Mouse (Mus musculus): ENCODE measurements at regions not wholly inside any gene's neighbourhood (a gene's known extent, or its start where the extent isn't known, plus 50 kb on each side); places are given as distances from the start of the nearest gene placed in this dataset.

- no peak for DNase-seq (ENCODE audit: low spot score)
- H3K27me3 ChIP-seq (ENCODE audit: insufficient read depth, poor library complexity, severe bottlenecking), result no peaks in the 10 kb centered on the region
- H3K27ac ChIP-seq, result no peak overlapping the region
- 82% methylated on average over 12 of the region's 12 CpGs for WGBS
- no peaks in the 10 kb centered on the region for H3K36me3 ChIP-seq
- no peak overlapping the region for H3K4me3 ChIP-seq
- H3K9me3 ChIP-seq, result no peaks in the 10 kb centered on the region
- no peaks in the 10 kb centered on the region for H3K4me1 ChIP-seq (replicated peaks)
These were observed 129.5 kb upstream of the Satb1 start for GRCm38 (mm10) chr17:51962529-51963110.

GRCm38 (mm10) chr17:51961337-51961736, 128.2 kb upstream of the Satb1 start:
- H3K27ac ChIP-seq, result no peak overlapping the region
- no peaks in the 10 kb centered on the region for H3K4me1 ChIP-seq (replicated peaks)
- H3K36me3 ChIP-seq, result no peaks in the 10 kb centered on the region
- no peaks in the 10 kb centered on the region for H3K27me3 ChIP-seq (ENCODE audit: insufficient read depth, poor library complexity, severe bottlenecking)
- WGBS, result 90% methylated on average over 4 of the region's 4 CpGs
- no peaks in the 10 kb centered on the region for H3K9me3 ChIP-seq
- no peak overlapping the region for H3K4me3 ChIP-seq
- DNase-seq (ENCODE audit: low spot score), result no peak

- H3K27me3 ChIP-seq (ENCODE audit: insufficient read depth, poor library complexity, severe bottlenecking), result no peaks in the 10 kb centered on the region
- DNase-seq (ENCODE audit: low spot score), result no peak
- H3K36me3 ChIP-seq, result no peaks in the 10 kb centered on the region
- no peak overlapping the region for H3K27ac ChIP-seq
- no peak overlapping the region for H3K4me3 ChIP-seq
- 93% methylated on average over 13 of the region's 13 CpGs for WGBS
- no peaks in the 10 kb centered on the region for H3K4me1 ChIP-seq (replicated peaks)
- no peaks in the 10 kb centered on the region for H3K9me3 ChIP-seq
These were observed 123.2 kb upstream of the Satb1 start for GRCm38 (mm10) chr17:51956275-51956674.

GRCm38 (mm10) chr17:51937707-51938106, 104.6 kb upstream of the Satb1 start:
- no peak overlapping the region for H3K27ac ChIP-seq
- 85% methylated on average over 5 of the region's 5 CpGs for WGBS

GRCm38 (mm10) chr17:51936071-51936470, 103.0 kb upstream of the Satb1 start:
- no peaks in the 10 kb centered on the region for H3K36me3 ChIP-seq
- WGBS, result 86% methylated on average over 5 of the region's 5 CpGs
- H3K4me1 ChIP-seq (replicated peaks), result no peaks in the 10 kb centered on the region
- H3K27me3 ChIP-seq (ENCODE audit: insufficient read depth, poor library complexity, severe bottlenecking), result no peaks in the 10 kb centered on the region
- no peak overlapping the region for H3K27ac ChIP-seq
- no peaks in the 10 kb centered on the region for H3K9me3 ChIP-seq
- no peak overlapping the region for H3K4me3 ChIP-seq
- DNase-seq (ENCODE audit: low spot score), result no peak

More at GRCm38 (mm10) chr17:51937707-51938106, 104.6 kb upstream of the Satb1 start:
- Histone ChIP-seq H3K9me3 (no peaks in the 10 kb centered on the region), H3K4me3 (no peak overlapping the region), H3K27me3 (ENCODE audit: insufficient read depth, poor library complexity, severe bottlenecking) (no peaks in the 10 kb centered on the region), H3K36me3 (no peaks in the 10 kb centered on the region), H3K4me1 (replicated peaks) (no peaks in the 10 kb centered on the region)
- no peak for DNase-seq (ENCODE audit: low spot score)

GRCm38 (mm10) chr17:51926392-51926791, 93.3 kb upstream of the Satb1 start:
- Histone ChIP-seq H3K27ac (no peak overlapping the region), H3K4me3 (no peak overlapping the region), H3K36me3 (no peaks in the 10 kb centered on the region), H3K4me1 (replicated peaks) (no peaks in the 10 kb centered on the region), H3K9me3 (no peaks in the 10 kb centered on the region), H3K27me3 (ENCODE audit: insufficient read depth, poor library complexity, severe bottlenecking) (no peaks in the 10 kb centered on the region)
- no peak for DNase-seq (ENCODE audit: low spot score)
- 92% methylated on average over 3 of the region's 3 CpGs for WGBS

- DNase-seq (ENCODE audit: low spot score), result no peak
- Histone ChIP-seq H3K36me3 (no peaks in the 10 kb centered on the region), H3K27ac (no peak overlapping the region), H3K4me3 (no peak overlapping the region), H3K9me3 (no peaks in the 10 kb centered on the region), H3K27me3 (ENCODE audit: insufficient read depth, poor library complexity, severe bottlenecking) (no peaks in the 10 kb centered on the region), H3K4me1 (replicated peaks) (no peaks in the 10 kb centered on the region)
- WGBS, result 74% methylated on average over 4 of the region's 4 CpGs
These were observed 73.9 kb upstream of the Satb1 start for GRCm38 (mm10) chr17:51907031-51907430.

GRCm38 (mm10) chr17:51906418-51906817, 73.3 kb upstream of the Satb1 start:
- 89% methylated on average over 4 of the region's 4 CpGs for WGBS
- no peak overlapping the region for H3K27ac ChIP-seq
- H3K9me3 ChIP-seq, result no peaks in the 10 kb centered on the region
- H3K4me3 ChIP-seq, result no peak overlapping the region
- no peaks in the 10 kb centered on the region for H3K27me3 ChIP-seq (ENCODE audit: insufficient read depth, poor library complexity, severe bottlenecking)
- no peaks in the 10 kb centered on the region for H3K36me3 ChIP-seq
- no peak for DNase-seq (ENCODE audit: low spot score)
- no peaks in the 10 kb centered on the region for H3K4me1 ChIP-seq (replicated peaks)

GRCm38 (mm10) chr17:51903885-51904284, 70.8 kb upstream of the Satb1 start:
- H3K4me3 ChIP-seq, result no peak overlapping the region
- H3K27me3 ChIP-seq (ENCODE audit: insufficient read depth, poor library complexity, severe bottlenecking), result no peaks in the 10 kb centered on the region

GRCm38 (mm10) chr17:51899376-51899775, 66.3 kb upstream of the Satb1 start:
- DNase-seq (ENCODE audit: low spot score), result no peak
- WGBS, result 80% methylated on average over 2 of the region's 2 CpGs
- Histone ChIP-seq H3K4me3 (no peak overlapping the region), H3K27me3 (ENCODE audit: insufficient read depth, poor library complexity, severe bottlenecking) (no peaks in the 10 kb centered on the region), H3K4me1 (replicated peaks) (no peaks in the 10 kb centered on the region), H3K27ac (no peak overlapping the region), H3K36me3 (no peaks in the 10 kb centered on the region), H3K9me3 (no peaks in the 10 kb centered on the region)

More at GRCm38 (mm10) chr17:51903885-51904284, 70.8 kb upstream of the Satb1 start:
- Histone ChIP-seq H3K27ac (no peak overlapping the region), H3K4me1 (replicated peaks) (no peaks in the 10 kb centered on the region), H3K9me3 (no peaks in the 10 kb centered on the region), H3K36me3 (no peaks in the 10 kb centered on the region)
- 75% methylated on average over 3 of the region's 3 CpGs for WGBS
- DNase-seq (ENCODE audit: low spot score), result no peak

GRCm38 (mm10) chr17:51896160-51896559, 63.1 kb upstream of the Satb1 start:
- H3K9me3 ChIP-seq, result no peaks in the 10 kb centered on the region
- WGBS, result 90% methylated on average over 3 of the region's 3 CpGs
- H3K36me3 ChIP-seq, result no peaks in the 10 kb centered on the region
- H3K4me1 ChIP-seq (replicated peaks), result no peaks in the 10 kb centered on the region
- H3K4me3 ChIP-seq, result no peak overlapping the region
- no peak overlapping the region for H3K27ac ChIP-seq
- DNase-seq (ENCODE audit: low spot score), result no peak
- H3K27me3 ChIP-seq (ENCODE audit: insufficient read depth, poor library complexity, severe bottlenecking), result no peaks in the 10 kb centered on the region

- H3K9me3 ChIP-seq, result no peaks in the 10 kb centered on the region
- H3K27ac ChIP-seq, result no peak overlapping the region
- no peak for DNase-seq (ENCODE audit: low spot score)
- H3K36me3 ChIP-seq, result no peaks in the 10 kb centered on the region
- 93% methylated on average over 8 of the region's 8 CpGs for WGBS
- no peaks in the 10 kb centered on the region for H3K27me3 ChIP-seq (ENCODE audit: insufficient read depth, poor library complexity, severe bottlenecking)
- no peak overlapping the region for H3K4me3 ChIP-seq
- no peaks in the 10 kb centered on the region for H3K4me1 ChIP-seq (replicated peaks)
These were observed 61.2 kb upstream of the Satb1 start for GRCm38 (mm10) chr17:51894278-51894677.

GRCm38 (mm10) chr17:51892856-51893255, 59.8 kb upstream of the Satb1 start:
- H3K4me3 ChIP-seq, result no peak overlapping the region
- H3K4me1 ChIP-seq (replicated peaks), result no peaks in the 10 kb centered on the region
- H3K27me3 ChIP-seq (ENCODE audit: insufficient read depth, poor library complexity, severe bottlenecking), result no peaks in the 10 kb centered on the region
- H3K27ac ChIP-seq, result no peak overlapping the region
- WGBS, result 81% methylated on average over 3 of the region's 3 CpGs
- no peaks in the 10 kb centered on the region for H3K36me3 ChIP-seq
- no peak for DNase-seq (ENCODE audit: low spot score)
- H3K9me3 ChIP-seq, result no peaks in the 10 kb centered on the region

GRCm38 (mm10) chr17:51892159-51892558, 59.1 kb upstream of the Satb1 start:
- 83% methylated on average over 4 of the region's 4 CpGs for WGBS
- Histone ChIP-seq H3K4me3 (no peak overlapping the region), H3K36me3 (no peaks in the 10 kb centered on the region), H3K4me1 (replicated peaks) (no peaks in the 10 kb centered on the region), H3K9me3 (no peaks in the 10 kb centered on the region), H3K27ac (no peak overlapping the region), H3K27me3 (ENCODE audit: insufficient read depth, poor library complexity, severe bottlenecking) (no peaks in the 10 kb centered on the region)
- no peak for DNase-seq (ENCODE audit: low spot score)

Data from hindbrain, embryonic 10.5 days (tissue).